Mouse (Mus musculus) forebrain, embryonic 10.5 days (tissue): ENCODE results near the gene Fbxo24. TPM values are rescaled to one million over a fixed set of nuclear protein-coding genes. Genes with fewer than 3 reads are reported as not detected.

Source experiments
- DNase-seq: peaks from one replicate; pipeline ENCODE4 v3.0.0-alpha.2; 2017; ENCODE audit warnings: low spot score; ENCODE audit errors: extremely low spot score
- H3K27ac ChIP-seq: fragments of 300-500 bp; sonication (generic); 2 replicates; pipeline ENCODE4 v1.5.1; 2016; ENCODE audit warnings: mild to moderate bottlenecking
- H3K27me3 ChIP-seq: fragments of 300-500 bp; sonication (generic); 2 replicates; pipeline ENCODE4 v1.6.1; 2016; ENCODE audit warnings: mild to moderate bottlenecking; ENCODE audit not compliant: poor library complexity, severe bottlenecking
- H3K36me3 ChIP-seq: fragments of 300-500 bp; sonication (generic); replicated peaks from 2 replicates; pipeline ENCODE4 v1.6.1; 2016; ENCODE audit warnings: mild to moderate bottlenecking, moderate library complexity
- H3K4me1 ChIP-seq: fragments of 300-500 bp; sonication (generic); 2 replicates; pipeline ENCODE4 v1.6.1; 2016
- H3K4me3 ChIP-seq: fragments of 300-500 bp; sonication (generic); 2 replicates; pipeline ENCODE4 v1.5.1; 2016; ENCODE audit warnings: mild to moderate bottlenecking, moderate library complexity
- H3K9me3 ChIP-seq: fragments of 300-500 bp; sonication (generic); 2 replicates; pipeline ENCODE4 v1.6.1; 2016; ENCODE audit warnings: mild to moderate bottlenecking, moderate library complexity
- WGBS: fragments of 180-500 bp; shearing (Covaris S2); methylation state at CpG from one replicate; pipeline ENCODE4 v1.1.7; 2016; 5-methylcytosine and 5-hydroxymethylcytosine counted together
- polyA plus RNA-seq: library from polyadenylated mRNA; unstranded; fragments of >200 nt; fragmentation: Nextera tagmentation; extraction: Ambion mirVana; gene quantifications from 2 replicates; pipeline ENCODE4 v1.2.1, GENCODE M21; 2016

Fbxo24 gene
- polyA plus RNA-seq, 1 experiment from 2014 or later, result 0.09 TPM

DNA sequence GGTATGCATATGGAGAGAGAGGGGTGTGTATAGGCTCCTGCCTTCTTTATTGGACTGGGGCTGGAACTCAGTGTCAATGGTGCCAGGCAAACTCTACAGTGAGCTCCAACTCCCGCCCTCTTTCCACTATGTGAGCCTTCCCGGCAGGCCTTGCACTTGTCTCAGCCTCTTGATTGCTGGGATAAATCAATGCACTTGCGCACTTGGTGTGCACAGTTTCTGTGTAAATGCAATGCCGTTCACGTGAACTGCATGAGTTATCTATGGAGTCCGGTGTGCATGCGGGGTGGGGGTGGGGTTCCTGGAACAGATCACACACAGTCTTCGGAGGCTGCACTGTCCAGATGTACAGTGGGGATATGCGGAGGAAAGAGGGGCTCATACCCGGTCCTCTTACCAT, 24.6 kb upstream of the Fbxo24 start:
- DNase-seq, result no peak
- no peaks in the 10 kb centered on the region for H3K27me3 ChIP-seq
- peaks cover 2% of the 10 kb centered on the region; the same call in 1 of the 2 replicates for H3K9me3 ChIP-seq
- H3K36me3 ChIP-seq, result peaks cover 55% of the 10 kb centered on the region
- no peak overlapping the region for H3K27ac ChIP-seq
- H3K4me1 ChIP-seq, result peaks cover 30% of the 10 kb centered on the region
- no peak overlapping the region for H3K4me3 ChIP-seq
- 93% methylated on average over 10 of the region's 10 CpGs for WGBS

DNA sequence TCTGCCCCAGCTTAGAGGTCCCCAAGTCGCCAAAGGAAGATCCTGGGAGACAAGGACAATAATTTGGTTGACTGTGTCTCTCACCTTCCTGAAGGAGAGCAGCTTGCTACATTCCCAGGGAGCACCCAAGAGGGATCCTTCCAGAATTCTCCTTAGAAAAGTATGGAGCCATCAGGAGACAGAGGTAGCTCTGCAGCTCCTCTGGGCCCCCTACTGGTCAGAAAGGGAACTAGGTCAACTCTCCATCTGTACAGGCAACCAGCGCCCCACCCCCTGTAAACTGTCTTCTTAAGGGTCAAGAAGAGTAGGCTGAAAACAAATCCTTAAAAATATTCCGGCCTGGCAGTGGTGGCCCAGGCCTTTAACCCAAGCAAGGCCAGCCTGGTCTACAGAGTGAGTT, 23.7 kb upstream of the Fbxo24 start:
- Histone ChIP-seq H3K4me1 (peaks cover 30% of the 10 kb centered on the region), H3K36me3 (peaks cover 48% of the 10 kb centered on the region), H3K4me3 (no peak overlapping the region), H3K9me3 (no peaks in the 10 kb centered on the region), H3K27ac (no peak overlapping the region), H3K27me3 (no peaks in the 10 kb centered on the region)
- 28% methylated on average over 3 of the region's 3 CpGs for WGBS
- peak; percentile 60 for DNase-seq

DNA sequence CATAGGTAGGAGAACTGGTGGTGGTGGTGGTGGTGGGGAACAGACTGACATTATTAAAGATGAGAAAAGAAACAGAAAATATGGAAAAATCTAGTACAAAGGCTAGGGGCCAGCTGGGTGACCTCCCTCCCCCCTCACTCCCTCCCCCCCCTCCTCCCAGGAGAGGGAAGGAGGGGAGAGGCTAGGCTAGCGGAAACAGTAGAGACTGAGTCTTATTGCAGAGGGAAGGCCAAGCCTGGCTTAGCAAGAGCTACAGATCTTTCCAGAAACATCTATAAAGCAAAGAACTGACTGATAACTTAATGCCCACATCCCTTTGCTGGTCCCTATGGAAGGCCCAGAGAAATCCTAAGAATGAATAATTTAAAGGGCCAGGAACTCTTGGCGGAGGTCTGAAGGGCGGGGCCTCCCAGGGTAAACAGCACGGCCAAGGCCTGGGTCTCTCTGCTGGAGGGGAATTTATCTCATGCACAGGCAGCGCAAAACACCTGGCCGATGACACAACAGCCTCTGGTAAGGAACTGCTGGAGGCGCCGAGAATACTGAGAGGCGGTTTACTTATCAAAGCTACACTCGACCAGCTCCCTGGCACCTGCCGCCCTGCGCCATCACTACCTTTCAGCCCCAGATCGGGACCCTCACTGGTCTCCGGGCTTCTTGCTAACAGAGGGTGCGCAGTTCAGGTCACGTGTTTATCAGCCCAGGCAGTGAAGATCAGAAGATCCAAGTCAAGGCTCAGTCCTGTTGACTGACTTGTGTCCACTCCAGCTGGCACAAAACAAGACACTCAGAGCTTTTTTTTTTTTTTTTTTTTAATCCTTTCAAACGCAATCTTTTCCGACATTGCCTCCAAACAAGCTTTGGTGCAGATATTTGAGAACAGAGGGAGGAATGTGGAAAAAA, 21.1 kb upstream of the Fbxo24 start:
- WGBS, result 15% methylated on average over 18 of the region's 18 CpGs
- Histone ChIP-seq H3K4me1 (peaks cover 44% of the 10 kb centered on the region), H3K27ac (peak overlapping the region; percentile 67), H3K9me3 (no peaks in the 10 kb centered on the region), H3K36me3 (peaks cover 37% of the 10 kb centered on the region), H3K27me3 (peaks cover 25% of the 10 kb centered on the region), H3K4me3 (peak overlapping the region; percentile 24; the same call in 1 of the 2 replicates)
- no peak for DNase-seq

DNA sequence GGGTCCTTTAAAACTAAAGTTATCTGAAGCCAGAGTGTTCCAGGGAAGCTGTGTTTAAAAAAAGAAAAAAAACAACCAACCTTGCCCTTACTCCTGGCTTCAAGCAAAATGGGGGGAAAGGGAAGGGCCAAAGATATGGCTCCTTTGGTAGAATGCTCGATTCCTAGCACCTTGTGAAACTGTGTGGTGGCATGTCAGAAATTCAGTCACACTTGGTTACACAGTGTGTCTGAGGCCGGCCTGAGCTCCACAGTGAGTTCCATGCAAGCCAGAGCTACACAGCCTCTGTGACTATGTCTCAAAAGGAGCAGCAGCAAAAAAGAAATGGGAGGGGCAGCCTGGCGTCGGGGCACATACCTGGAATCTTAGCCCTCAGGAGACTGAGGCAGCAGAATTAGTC, 20.4 kb upstream of the Fbxo24 start:
- Histone ChIP-seq H3K4me1 (peaks cover 49% of the 10 kb centered on the region), H3K9me3 (no peaks in the 10 kb centered on the region), H3K36me3 (peaks cover 31% of the 10 kb centered on the region), H3K27me3 (peaks cover 32% of the 10 kb centered on the region), H3K27ac (peak overlapping the region; percentile 67; the same call in 1 of the 2 replicates), H3K4me3 (no peak overlapping the region)
- no peak for DNase-seq
- 51% methylated on average over 4 of the region's 4 CpGs for WGBS

DNA sequence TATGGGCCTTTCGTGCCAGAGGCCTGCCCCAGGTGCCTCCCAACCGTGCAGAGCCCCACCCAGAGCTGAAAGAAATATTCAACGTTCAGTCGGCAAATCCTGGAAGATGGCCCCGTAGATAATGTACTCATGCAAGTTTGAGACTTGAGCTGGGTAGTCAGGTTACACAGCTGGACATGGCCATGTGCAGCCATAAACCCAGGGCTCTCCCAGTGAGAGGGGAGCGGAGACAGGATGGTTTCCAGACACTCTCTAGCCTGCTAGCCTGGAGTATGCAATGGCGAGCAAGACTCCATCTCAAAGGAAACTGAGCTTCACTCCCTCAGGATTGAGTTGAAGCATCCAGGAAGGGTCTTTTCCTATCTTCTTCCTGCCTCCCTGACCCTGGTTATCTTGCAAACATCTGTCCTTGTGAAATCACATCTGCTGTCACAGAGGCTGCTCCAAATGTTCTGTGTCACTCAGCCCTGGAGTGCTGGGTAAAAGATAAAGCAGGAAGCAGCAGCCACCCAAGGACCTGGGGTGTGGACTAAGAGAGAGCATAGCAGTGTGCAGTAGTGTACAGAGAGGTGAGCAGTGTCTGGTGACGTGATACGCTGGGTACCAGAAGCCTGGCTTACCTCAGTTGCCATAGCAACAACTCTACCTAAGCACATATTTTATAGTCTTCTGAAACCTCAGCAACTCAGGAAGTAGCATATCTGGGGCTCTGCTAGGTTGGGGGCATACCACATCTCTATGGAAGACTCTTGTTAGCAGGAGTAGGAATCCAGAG, 19.2 kb upstream of the Fbxo24 start:
- H3K4me1 ChIP-seq, result peaks cover 57% of the 10 kb centered on the region

DNA sequence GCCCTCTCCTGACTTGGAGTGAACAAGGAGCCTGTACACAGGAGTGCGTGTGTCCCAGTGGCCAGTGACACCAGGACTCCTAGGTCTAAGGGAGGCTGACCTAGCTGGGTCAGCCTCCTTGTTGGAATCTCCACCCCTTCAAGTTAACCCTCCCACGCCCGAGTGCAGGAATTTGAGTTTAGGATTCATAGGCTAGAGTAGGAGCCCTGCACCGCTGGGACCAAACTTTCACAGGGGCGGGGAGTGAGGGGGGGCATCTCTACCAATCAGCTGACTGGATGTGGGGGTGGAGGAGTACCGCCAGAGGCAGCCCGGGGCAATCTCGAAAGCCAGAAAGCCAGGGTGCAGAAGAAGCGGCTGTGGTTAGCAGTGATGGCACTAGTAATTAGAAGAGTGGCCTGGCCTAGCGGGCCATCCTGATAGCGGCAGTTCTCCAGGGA, 16.9 kb upstream of the Fbxo24 start, which contains the start of gene Irs3:
Gene Irs3 (minus strand): TSS at position 63 of the 440 bp plus-strand sequence.
- no peak for DNase-seq
- Histone ChIP-seq H3K4me3 (peak within 1 kb of the TSS; percentile 44), H3K27ac (0 out of 2 replicates have a peak within 1 kb of the TSS, but pooled peaks have one; percentile 2), H3K36me3 (peaks cover 22% of the 10 kb centered on the region), H3K4me1 (peaks cover 50% of the 10 kb centered on the region), H3K27me3 (peaks cover 52% of the 10 kb centered on the region), H3K9me3 (no peaks in the 10 kb centered on the region)
- 11% methylated on average over 11 of the region's 11 CpGs for WGBS

More for the DNA sequence above, 19.2 kb upstream of the Fbxo24 start:
- Histone ChIP-seq H3K27ac (no peak overlapping the region), H3K36me3 (peaks cover 19% of the 10 kb centered on the region), H3K9me3 (no peaks in the 10 kb centered on the region), H3K4me3 (no peak overlapping the region), H3K27me3 (peaks cover 44% of the 10 kb centered on the region)
- WGBS, result 78% methylated on average over 9 of the region's 9 CpGs
- no peak for DNase-seq

DNA sequence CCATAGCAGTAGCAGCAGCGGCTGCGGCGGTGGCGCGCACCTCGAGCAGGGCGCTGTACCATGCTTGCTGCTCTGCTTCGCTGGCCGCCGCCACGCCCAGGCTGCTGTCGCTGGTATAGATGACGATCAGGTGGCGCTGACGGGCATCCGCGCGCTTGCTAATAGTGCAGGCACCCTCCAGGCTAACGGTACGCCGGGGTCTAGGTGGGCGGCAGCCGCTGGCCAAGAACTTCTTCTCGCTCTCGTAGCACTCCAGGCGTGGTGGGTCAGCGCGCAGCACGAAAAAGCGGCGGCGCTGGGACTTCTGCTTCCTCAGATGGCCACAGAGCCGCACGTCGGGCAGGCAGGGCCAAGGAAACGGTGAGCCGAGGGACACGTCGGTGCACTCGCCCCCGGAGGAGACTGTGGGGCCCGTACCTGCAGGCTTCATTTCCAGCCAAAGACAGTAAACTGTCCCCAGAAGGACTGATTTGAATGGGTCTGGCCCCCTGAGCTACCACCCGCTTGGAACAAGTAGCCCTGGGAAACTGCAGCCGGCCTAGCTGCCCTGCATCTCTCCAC, 16.4 kb upstream of the Fbxo24 start:
- Histone ChIP-seq H3K9me3 (no peaks in the 10 kb centered on the region), H3K4me1 (peaks cover 48% of the 10 kb centered on the region), H3K27me3 (peaks cover 52% of the 10 kb centered on the region), H3K36me3 (peaks cover 27% of the 10 kb centered on the region), H3K4me3 (peak overlapping the region; percentile 44), H3K27ac (no peak overlapping the region)
- WGBS, result 2% methylated on average over 44 of the region's 44 CpGs
- DNase-seq, result peak; percentile 37

- H3K9me3 ChIP-seq, result no peaks in the 10 kb centered on the region
- peaks cover 41% of the 10 kb centered on the region for H3K4me1 ChIP-seq
- WGBS, result 42% methylated on average over 19 of the region's 19 CpGs
- H3K27me3 ChIP-seq, result peaks cover 52% of the 10 kb centered on the region
- no peak for DNase-seq
- H3K27ac ChIP-seq, result peak overlapping the region; percentile 2; the same call in 1 of the 2 replicates
- peaks cover 33% of the 10 kb centered on the region for H3K36me3 ChIP-seq
- no peak overlapping the region; the same call in 1 of the 2 replicates for H3K4me3 ChIP-seq
These were observed 15.7 kb upstream of the Fbxo24 start for GRCm38 (mm10) chr5:137644484-137644883.

- Histone ChIP-seq H3K36me3 (peaks cover 49% of the 10 kb centered on the region), H3K27ac (no peak overlapping the region), H3K4me1 (peaks cover 33% of the 10 kb centered on the region), H3K27me3 (peaks cover 52% of the 10 kb centered on the region), H3K9me3 (no peaks in the 10 kb centered on the region), H3K4me3 (no peak overlapping the region)
- WGBS, result 59% methylated on average over 4 of the region's 4 CpGs
- no peak for DNase-seq
These were observed 14.1 kb upstream of the Fbxo24 start for GRCm38 (mm10) chr5:137642886-137643285.

DNA sequence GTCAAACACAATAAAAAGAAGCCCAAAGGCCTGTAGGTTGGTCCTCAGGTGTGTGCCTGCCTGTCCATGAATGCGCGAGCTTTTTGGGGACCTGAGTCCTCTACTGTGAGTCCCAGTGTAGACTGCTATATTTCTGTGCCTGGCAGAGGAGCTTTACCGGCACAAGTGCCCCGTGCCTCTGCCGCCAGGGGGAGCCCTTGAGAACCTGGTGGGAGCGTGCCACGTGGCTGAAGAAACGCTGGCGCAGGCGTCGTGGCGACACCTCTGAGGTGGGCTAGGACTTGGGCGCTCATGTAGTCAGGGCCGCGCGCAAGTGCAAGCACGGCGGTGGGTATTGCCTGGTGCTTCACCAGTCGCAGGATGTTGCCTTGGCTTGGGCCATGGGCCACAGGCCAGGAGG, 12.3 kb upstream of the Fbxo24 start, which contains the start of gene Sap25:
Gene Sap25 (plus strand): TSS at position 281 of the 400 bp plus-strand sequence.
- WGBS, result 88% methylated on average over 19 of the region's 19 CpGs
- DNase-seq, result no peak
- no peak within 1 kb of the TSS for H3K27ac ChIP-seq
- peaks cover 30% of the 10 kb centered on the region for H3K4me1 ChIP-seq
- peaks cover 68% of the 10 kb centered on the region for H3K36me3 ChIP-seq
- H3K4me3 ChIP-seq, result no peak within 1 kb of the TSS
- peaks cover 38% of the 10 kb centered on the region for H3K27me3 ChIP-seq
- H3K9me3 ChIP-seq, result no peaks in the 10 kb centered on the region

GRCm38 (mm10) chr5:137639472-137639871, 10.7 kb upstream of the Fbxo24 start:
- Histone ChIP-seq H3K9me3 (no peaks in the 10 kb centered on the region), H3K4me3 (no peak overlapping the region), H3K27ac (no peak overlapping the region), H3K4me1 (peaks cover 16% of the 10 kb centered on the region), H3K27me3 (peaks cover 23% of the 10 kb centered on the region), H3K36me3 (peaks cover 84% of the 10 kb centered on the region)
- no peak for DNase-seq
- 84% methylated on average over 7 of the region's 7 CpGs for WGBS

DNA sequence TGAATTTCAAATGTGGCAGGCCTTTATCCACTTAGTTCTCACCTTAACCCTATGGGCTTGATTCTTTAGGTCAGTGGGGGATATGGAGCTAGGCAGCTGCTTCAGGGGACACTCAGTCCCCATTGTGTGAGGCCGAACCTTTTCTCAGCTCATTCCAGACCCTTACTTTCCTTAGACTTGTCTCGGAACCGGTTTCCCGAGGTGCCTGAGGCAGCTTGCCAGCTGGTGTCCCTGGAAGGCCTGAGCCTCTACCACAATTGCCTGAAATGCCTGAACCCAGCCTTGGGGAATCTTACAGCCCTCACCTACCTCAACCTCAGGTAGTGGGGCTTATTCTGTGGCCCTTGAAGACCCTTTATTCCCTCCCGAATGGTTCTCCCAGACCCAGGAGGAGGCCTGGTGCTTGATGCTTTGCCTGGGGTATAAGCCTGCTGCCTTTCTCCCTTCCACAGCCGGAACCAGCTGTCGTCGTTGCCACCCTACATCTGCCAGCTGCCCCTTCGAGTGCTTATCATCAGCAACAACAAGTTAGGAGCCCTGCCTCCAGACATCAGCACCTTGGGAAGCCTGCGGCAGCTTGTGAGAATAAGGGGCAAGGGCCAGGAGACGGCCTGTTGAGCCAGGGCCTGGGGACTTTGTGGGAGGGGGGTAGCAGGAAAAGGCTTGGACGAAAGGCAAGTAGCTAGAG, 4.7 kb upstream of the Fbxo24 start:
- Histone ChIP-seq H3K4me3 (no peak overlapping the region), H3K36me3 (peaks cover 78% of the 10 kb centered on the region), H3K9me3 (no peaks in the 10 kb centered on the region), H3K4me1 (peaks cover 38% of the 10 kb centered on the region), H3K27me3 (no peaks in the 10 kb centered on the region), H3K27ac (no peak overlapping the region)
- WGBS, result 85% methylated on average over 12 of the region's 12 CpGs
- no peak for DNase-seq
